Mouse (Mus musculus): ENCODE measurements around the gene Mfsd2b. TPM values are rescaled to one million over a fixed set of nuclear protein-coding genes. Genes with fewer than 3 reads are reported as not detected.

The Mfsd2b gene
- polyA plus RNA-seq, 1 experiment from 2014 or later, result 0.55 TPM

DNA sequence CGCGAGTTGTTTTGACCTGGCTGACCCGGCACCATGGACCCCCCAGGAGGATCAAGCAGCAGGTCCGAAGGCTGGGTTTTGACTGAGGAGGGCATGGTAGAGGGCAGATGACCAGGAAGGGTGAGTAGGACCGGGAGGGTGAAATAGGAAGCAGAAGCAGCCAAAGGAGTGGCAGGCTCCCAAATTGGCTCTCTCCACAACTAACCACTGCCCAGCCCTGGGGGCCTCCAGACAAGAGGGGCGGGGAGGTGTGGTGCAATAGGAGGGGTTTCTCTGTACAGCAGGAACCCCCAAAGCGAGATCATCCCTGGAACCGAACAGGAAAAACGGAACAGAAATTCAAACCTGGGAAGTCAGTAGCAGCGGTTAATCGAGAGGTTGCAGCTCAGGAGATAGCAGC is 33.4 kb downstream of the Mfsd2b start:
- Histone ChIP-seq H3K27ac (ENCODE audit: low read depth, low read length) (no peak overlapping the region), H3K36me3 (ENCODE audit: control insufficient read depth, insufficient read depth) (no peaks in the 10 kb centered on the region), H3K4me2 (replicated peaks; ENCODE audit: low read depth) (peak overlapping the region; percentile 100), H3K4me3 (ENCODE audit: low read depth, low read length) (peak overlapping the region; percentile 78), H3K9me3 (ENCODE audit: control insufficient read depth) (no peaks in the 10 kb centered on the region), H3K4me1 (replicated peaks; ENCODE audit: control insufficient read depth, insufficient read depth, low read length) (no peaks in the 10 kb centered on the region), H3K27me3 (replicated peaks; ENCODE audit: control insufficient read depth, insufficient read depth, low read length) (no peaks in the 10 kb centered on the region), H3K9ac (ENCODE audit: low read depth, low read length) (peak overlapping the region; percentile 72)
- WGBS, result 7% methylated on average over 11 of the region's 11 CpGs
- ATAC-seq, result no peak
- TF ChIP-seq CTCF (IDR thresholded peaks at IDR 0.05; ENCODE audit: low read depth), result no peak

DNA sequence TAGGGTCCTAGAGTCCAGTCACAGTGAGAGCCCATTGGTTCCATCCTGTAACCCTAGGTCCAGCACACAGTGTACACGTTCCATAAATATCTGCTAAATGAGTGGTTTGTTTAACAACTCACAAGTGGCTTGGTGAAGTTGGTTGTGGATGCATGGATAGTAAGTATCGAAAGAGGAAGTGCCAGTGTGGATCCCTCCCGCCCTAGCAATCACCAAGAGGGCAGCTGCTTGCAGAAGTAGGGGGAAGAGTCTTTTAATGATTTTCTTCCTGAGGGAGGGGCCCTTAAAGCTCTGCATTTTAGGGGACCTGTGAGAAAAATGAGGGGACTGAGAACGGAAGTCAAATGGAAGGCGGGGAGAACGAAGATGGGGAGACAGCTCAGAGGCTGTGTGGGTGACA is 34.1 kb downstream of the Mfsd2b start:
- Histone ChIP-seq H3K4me2 (replicated peaks; ENCODE audit: low read depth) (peak overlapping the region; percentile 100), H3K36me3 (ENCODE audit: control insufficient read depth, insufficient read depth) (no peaks in the 10 kb centered on the region), H3K9me3 (ENCODE audit: control insufficient read depth) (no peaks in the 10 kb centered on the region), H3K27me3 (replicated peaks; ENCODE audit: control insufficient read depth, insufficient read depth, low read length) (no peaks in the 10 kb centered on the region), H3K9ac (ENCODE audit: low read depth, low read length) (no peak overlapping the region), H3K27ac (ENCODE audit: low read depth, low read length) (no peak overlapping the region), H3K4me1 (replicated peaks; ENCODE audit: control insufficient read depth, insufficient read depth, low read length) (no peaks in the 10 kb centered on the region), H3K4me3 (ENCODE audit: low read depth, low read length) (no peak overlapping the region)
- ATAC-seq, result no peak
- no peak for TF ChIP-seq CTCF (IDR thresholded peaks at IDR 0.05; ENCODE audit: low read depth)
- 46% methylated on average over 6 of the region's 6 CpGs for WGBS

DNA sequence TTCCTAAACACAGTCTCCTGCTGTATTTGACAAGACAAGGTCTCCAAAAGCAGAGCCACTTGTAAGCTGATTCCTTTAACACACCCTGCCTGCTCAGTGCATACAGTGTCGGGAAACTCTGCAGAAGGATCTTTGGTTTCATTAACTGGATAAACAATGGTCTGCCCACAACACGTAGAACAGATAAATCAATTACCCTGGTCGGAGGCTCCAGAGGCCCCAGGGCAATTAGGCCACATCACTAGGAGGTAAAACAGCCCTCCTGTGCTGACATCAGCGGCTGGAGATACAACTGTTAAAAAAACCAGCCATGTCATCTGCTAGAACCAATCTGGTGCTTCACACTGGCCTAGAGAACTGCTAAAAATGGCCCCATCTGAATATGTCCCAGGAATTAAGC is 37.2 kb downstream of the Mfsd2b start:
- ATAC-seq, result no peak
- TF ChIP-seq CTCF (IDR thresholded peaks at IDR 0.05; ENCODE audit: low read depth), result no peak
- H3K9me3 ChIP-seq (ENCODE audit: control insufficient read depth), result no peaks in the 10 kb centered on the region
- H3K4me1 ChIP-seq (replicated peaks; ENCODE audit: control insufficient read depth, insufficient read depth, low read length), result no peaks in the 10 kb centered on the region
- no peaks in the 10 kb centered on the region for H3K27me3 ChIP-seq (replicated peaks; ENCODE audit: control insufficient read depth, insufficient read depth, low read length)
- no peak overlapping the region for H3K9ac ChIP-seq (ENCODE audit: low read depth, low read length)
- H3K27ac ChIP-seq (ENCODE audit: low read depth, low read length), result no peak overlapping the region
- no peak overlapping the region for H3K4me3 ChIP-seq (ENCODE audit: low read depth, low read length)
- H3K4me2 ChIP-seq (replicated peaks; ENCODE audit: low read depth), result no peak overlapping the region
- H3K36me3 ChIP-seq (ENCODE audit: control insufficient read depth, insufficient read depth), result 0 out of 2 replicates have a peak, but pooled peaks cover 4% of the 10 kb centered on the region
- WGBS, result 9% methylated on average over 4 of the region's 4 CpGs

DNA sequence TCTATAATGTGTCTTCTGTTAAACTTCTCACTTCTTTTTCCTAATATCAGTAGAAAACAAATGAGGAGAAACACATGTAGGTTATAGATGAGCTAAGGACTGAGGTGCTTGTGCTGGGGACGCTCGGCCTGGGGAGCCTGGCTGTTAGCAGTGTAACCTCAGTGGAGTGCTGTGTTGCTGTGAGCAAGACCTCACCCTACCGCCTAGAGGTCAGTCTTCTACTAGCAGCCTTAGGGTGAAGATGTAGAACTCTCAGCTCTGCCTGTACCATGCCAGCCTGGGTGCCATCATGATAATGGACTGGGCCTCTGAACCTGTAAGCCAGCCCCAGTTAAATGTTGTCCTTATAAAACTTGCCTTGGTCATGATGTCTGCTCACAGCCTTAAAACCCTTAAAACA is 46.9 kb downstream of the Mfsd2b start:
- Histone ChIP-seq H3K4me1 (replicated peaks; ENCODE audit: control insufficient read depth, insufficient read depth, low read length) (no peaks in the 10 kb centered on the region), H3K36me3 (ENCODE audit: control insufficient read depth, insufficient read depth) (peaks cover 46% of the 10 kb centered on the region), H3K4me3 (ENCODE audit: low read depth, low read length) (no peak overlapping the region), H3K9me3 (ENCODE audit: control insufficient read depth) (no peaks in the 10 kb centered on the region), H3K27ac (ENCODE audit: low read depth, low read length) (no peak overlapping the region), H3K27me3 (replicated peaks; ENCODE audit: control insufficient read depth, insufficient read depth, low read length) (no peaks in the 10 kb centered on the region), H3K4me2 (replicated peaks; ENCODE audit: low read depth) (no peak overlapping the region), H3K9ac (ENCODE audit: low read depth, low read length) (no peak overlapping the region)
- TF ChIP-seq CTCF (IDR thresholded peaks at IDR 0.05; ENCODE audit: low read depth), result peak; percentile 32
- WGBS, result 73% methylated on average over 3 of the region's 3 CpGs
- no peak for ATAC-seq

DNA sequence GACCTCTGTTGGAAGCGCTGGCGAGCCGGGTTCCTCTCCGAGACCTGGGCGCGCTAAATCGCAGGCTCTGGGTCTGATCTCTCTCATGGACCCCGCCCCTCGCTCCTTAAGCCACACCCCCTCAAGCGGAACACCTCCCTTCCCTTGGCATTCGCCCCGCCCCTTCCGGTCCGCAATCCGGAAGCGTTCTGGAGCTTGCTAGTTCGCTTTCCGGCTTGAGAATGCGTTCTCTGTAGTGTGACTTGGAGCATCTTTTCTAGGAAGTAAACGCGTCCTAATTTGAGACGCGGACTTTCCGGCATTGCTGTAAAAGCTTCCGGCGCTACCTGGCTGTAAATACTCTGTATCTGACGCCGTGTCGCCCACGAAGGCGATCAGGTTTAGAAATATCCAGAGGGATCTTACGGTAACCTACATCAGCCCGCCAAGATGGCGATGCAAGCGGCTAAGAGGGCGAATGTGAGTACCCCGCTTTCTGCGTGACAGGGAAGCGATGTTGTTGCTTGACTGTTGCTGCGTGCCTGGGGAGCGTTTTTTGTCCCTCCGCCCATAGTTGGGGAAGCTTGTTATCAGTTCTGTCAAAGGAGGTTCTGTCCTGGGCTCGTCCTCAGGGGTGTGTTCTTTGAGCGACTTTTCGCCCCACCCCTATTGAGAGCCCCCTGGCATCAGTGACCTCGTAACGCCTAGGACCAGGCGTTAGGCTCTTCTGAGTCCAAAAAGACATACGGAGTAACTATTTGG is 56.6 kb downstream of the Mfsd2b start, which contains the start of gene Sf3b6:
TSS of gene Sf3b6 (plus strand) at position 184 of the 741 bp plus-strand sequence.
- Histone ChIP-seq H3K4me2 (replicated peaks; ENCODE audit: low read depth) (peak within 1 kb of the TSS; percentile 86), H3K4me3 (ENCODE audit: low read depth, low read length) (peak within 1 kb of the TSS; percentile 86), H3K36me3 (ENCODE audit: control insufficient read depth, insufficient read depth) (peaks cover 17% of the 10 kb centered on the region), H3K4me1 (replicated peaks; ENCODE audit: control insufficient read depth, insufficient read depth, low read length) (peaks cover 10% of the 10 kb centered on the region; the same call in 1 of the 2 replicates), H3K9ac (ENCODE audit: low read depth, low read length) (peak within 1 kb of the TSS; percentile 74), H3K9me3 (ENCODE audit: control insufficient read depth) (no peaks in the 10 kb centered on the region), H3K27me3 (replicated peaks; ENCODE audit: control insufficient read depth, insufficient read depth, low read length) (no peaks in the 10 kb centered on the region), H3K27ac (ENCODE audit: low read depth, low read length) (peak within 1 kb of the TSS; percentile 87)
- ATAC-seq, result peak; percentile 99
- TF ChIP-seq CTCF (IDR thresholded peaks at IDR 0.05; ENCODE audit: low read depth), result 0 out of 2 replicates have a peak, but pooled peaks have one; percentile 6
- under 1% methylated on average over 49 of the region's 49 CpGs for WGBS

DNA sequence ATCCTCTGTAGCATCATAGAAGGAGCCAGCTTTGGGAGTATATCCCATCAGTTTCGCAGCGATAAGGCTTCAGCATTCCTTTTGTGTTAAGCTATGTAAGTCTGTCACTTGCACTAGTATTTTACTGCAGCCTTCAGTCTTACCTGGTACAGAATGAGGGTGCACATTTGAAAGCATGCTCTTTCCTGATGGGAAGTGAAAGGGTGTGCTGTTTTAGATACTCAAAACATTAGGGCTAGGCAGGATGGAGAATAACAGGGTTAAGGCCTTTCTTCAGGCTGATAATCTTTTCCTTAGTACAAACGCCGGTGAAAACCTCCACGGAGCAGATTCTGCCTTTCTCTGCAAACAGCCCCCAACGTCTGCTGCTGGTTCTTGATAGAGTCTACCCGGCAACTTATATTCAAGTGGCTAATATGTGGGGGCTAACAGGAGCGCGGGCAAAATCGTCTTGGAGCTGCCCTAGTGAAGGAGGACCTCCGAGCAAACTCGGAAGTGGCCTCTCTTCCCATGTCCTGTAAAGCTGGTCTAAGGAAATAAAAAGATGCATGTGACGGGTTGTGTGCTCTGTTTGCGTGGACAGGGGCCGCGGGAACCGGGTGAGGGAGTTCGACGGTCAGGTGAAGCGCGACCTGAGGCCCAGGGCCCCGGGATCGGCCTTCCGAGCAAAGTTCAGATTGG is 57.3 kb downstream of the Mfsd2b start:
- H3K9ac ChIP-seq (ENCODE audit: low read depth, low read length), result peak overlapping the region; percentile 53
- H3K4me2 ChIP-seq (replicated peaks; ENCODE audit: low read depth), result peak overlapping the region; percentile 86
- no peak for TF ChIP-seq CTCF (IDR thresholded peaks at IDR 0.05; ENCODE audit: low read depth)
- WGBS, result 5% methylated on average over 24 of the region's 24 CpGs
- H3K4me1 ChIP-seq (replicated peaks; ENCODE audit: control insufficient read depth, insufficient read depth, low read length), result peaks cover 10% of the 10 kb centered on the region; the same call in 1 of the 2 replicates
- H3K9me3 ChIP-seq (ENCODE audit: control insufficient read depth), result no peaks in the 10 kb centered on the region
- peak; percentile 6; the same call in 1 of the 2 replicates for ATAC-seq
- H3K27ac ChIP-seq (ENCODE audit: low read depth, low read length), result peak overlapping the region; percentile 87
- peaks cover 13% of the 10 kb centered on the region for H3K36me3 ChIP-seq (ENCODE audit: control insufficient read depth, insufficient read depth)
- no peaks in the 10 kb centered on the region for H3K27me3 ChIP-seq (replicated peaks; ENCODE audit: control insufficient read depth, insufficient read depth, low read length)
- peak overlapping the region; percentile 86 for H3K4me3 ChIP-seq (ENCODE audit: low read depth, low read length)

Measured in intestine, postnatal 0 days (tissue).